Mouse (Mus musculus): Measurements from ENCODE around the gene Nfe2l3. TPM values are rescaled to one million over a fixed set of nuclear protein-coding genes. Genes with fewer than 3 reads are reported as not detected.

The Nfe2l3 gene
- polyA plus RNA-seq (2012; rRNA removed) (0.11 and 0.13 TPM in 2 replicates), polyA plus RNA-seq (2014; fragmentation: Nextera tagmentation; extraction: Ambion mirVana) (0.10 and 0.20 TPM in 2 replicates)

- Histone ChIP-seq H3K4me1 (replicated peaks; ENCODE audit: control insufficient read depth in 2 of 2, insufficient read depth in 2 of 2, low read length in 1 of 2) (peaks cover 0 to 6% of the 10 kb centered on the region in 2 experiments; a peak in 3 of 4 replicates), H3K9ac (replicated peaks) (no peak within 1 kb of the TSS), H3K4me2 (ENCODE audit: low read depth) (peak within 1 kb of the TSS; percentile 65), H3K27ac (no peak within 1 kb of the TSS), H3K27me3 (ENCODE audit: control insufficient read depth, insufficient read depth, low read length) (peaks cover 42% of the 10 kb centered on the region), H3K9me3 (ENCODE audit: control insufficient read depth, low read length) (no peaks in the 10 kb centered on the region), H3K4me3 (ENCODE audit: insufficient read depth in 1 of 2, low read depth in 2 of 2, low read length in 2 of 2) (peak within 1 kb of the TSS; percentile 7 to 46; a peak in 3 of 4 replicates), H3K36me3 (replicated peaks; ENCODE audit: control insufficient read depth, insufficient read depth, low read depth) (no peaks in the 10 kb centered on the region)
- DNase-seq (ENCODE audit: low read depth in 3 of 3, low spot score in 3 of 3) = peak; percentile 37 to 59 (median 44)
- peak; percentile 92 for ATAC-seq (ENCODE audit: insufficient read depth)
- no peak for TF ChIP-seq EP300 (IDR thresholded peaks at IDR 0.05; ENCODE audit: low read depth)
- TF ChIP-seq CTCF (IDR thresholded peaks at IDR 0.05; ENCODE audit: low read depth) = no peak
- WGBS (ENCODE audit: insufficient replicate concordance) = 2% methylated on average over 74 of the region's 74 CpGs
These were observed at the start of gene Nfe2l3 for GRCm38 (mm10) chr6:51432535-51433397. Gene Nfe2l3, plus strand, starts transcription at chr6:51432670.

DNA sequence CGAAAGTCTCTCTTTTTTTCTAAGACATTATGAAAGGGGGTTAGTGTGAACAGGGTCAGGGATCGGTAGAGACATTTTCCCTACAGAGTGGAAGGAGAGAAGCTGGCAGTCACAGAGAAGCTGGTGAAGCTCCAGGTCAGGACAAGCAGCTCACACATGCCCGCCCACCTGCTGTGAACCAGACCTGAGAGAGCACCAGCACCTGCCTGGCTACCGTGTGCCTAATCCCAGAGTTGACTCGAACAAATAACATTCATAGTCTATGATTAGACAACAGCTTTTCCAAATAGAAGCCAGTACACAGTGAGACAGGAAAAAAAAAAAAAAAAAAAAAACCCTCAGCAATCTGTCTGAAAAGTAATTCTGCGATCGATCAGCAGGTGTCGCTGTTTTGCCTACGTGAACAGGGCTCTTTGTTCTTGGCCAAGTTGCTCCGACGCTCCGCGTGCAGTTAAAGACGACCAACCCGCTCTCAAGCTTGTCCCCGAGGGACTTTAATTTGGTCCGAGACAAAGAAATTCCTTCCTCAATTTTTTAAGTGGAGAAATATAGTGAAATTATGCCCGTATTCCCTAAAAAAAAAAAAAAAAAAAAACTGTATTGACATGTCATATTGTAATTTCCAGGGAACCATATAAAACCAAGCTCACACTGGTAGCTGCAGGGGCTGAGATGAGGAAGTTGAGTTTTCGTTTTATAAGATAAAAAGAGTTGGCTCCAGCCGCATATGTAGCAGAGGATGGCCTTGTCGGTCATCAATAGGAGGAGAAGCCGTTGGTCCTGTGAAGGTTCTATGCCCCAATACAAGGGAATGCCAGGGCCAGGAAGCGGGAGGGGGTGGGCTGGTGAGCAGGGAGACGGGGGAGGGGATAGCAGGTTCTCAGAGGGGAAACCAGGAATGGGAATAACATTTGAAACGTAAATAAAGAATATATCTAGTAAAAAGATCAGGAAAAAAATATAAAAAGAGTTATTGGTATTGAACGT lies 48.4 kb upstream of the Nfe2l3 start:
- peak; percentile 61 to 65 (median 64) for DNase-seq (ENCODE audit: low read depth in 3 of 3, low spot score in 3 of 3)
- Histone ChIP-seq H3K27me3 (ENCODE audit: control insufficient read depth, insufficient read depth, low read length) (no peaks in the 10 kb centered on the region), H3K4me3 (ENCODE audit: insufficient read depth in 1 of 2, low read depth in 2 of 2, low read length in 2 of 2) (no peak overlapping the region), H3K4me1 (replicated peaks; ENCODE audit: control insufficient read depth in 2 of 2, insufficient read depth in 2 of 2, low read length in 1 of 2) (peaks cover 0 to 6% of the 10 kb centered on the region in 2 experiments; a peak in 2 of 4 replicates), H3K4me2 (ENCODE audit: low read depth) (peak overlapping the region; percentile 46), H3K27ac (no peak overlapping the region), H3K9me3 (ENCODE audit: control insufficient read depth, low read length) (no peaks in the 10 kb centered on the region), H3K36me3 (replicated peaks; ENCODE audit: control insufficient read depth, insufficient read depth, low read depth) (no peaks in the 10 kb centered on the region), H3K9ac (replicated peaks) (no peak overlapping the region)
- WGBS (ENCODE audit: insufficient replicate concordance) = 13% methylated on average over 26 of the region's 26 CpGs
- ATAC-seq (ENCODE audit: insufficient read depth) = no peak
- no peak for TF ChIP-seq EP300 (IDR thresholded peaks at IDR 0.05; ENCODE audit: low read depth)
- peak; percentile 82 for TF ChIP-seq CTCF (IDR thresholded peaks at IDR 0.05; ENCODE audit: low read depth)

DNA sequence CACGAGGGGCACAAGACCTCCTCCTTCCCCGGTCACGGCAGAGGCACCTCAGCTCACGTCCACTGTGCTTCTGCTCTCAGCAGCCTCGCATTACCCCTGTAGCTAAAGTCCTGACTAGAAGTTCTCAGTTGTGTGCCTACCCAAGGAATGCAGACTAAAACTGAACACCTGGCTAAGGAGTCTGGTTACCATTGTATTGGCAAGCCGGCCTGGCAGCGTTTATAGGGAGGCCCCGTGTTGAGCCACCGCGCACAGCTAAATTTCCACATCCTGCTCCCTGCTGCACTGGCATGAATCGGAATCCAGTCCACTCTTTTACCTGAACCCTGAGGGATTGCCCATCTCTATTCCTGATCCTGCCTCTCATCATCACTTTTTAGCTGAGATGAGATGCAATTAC lies 42.0 kb upstream of the Nfe2l3 start:
- no peak overlapping the region for H3K27ac ChIP-seq
- no peaks in the 10 kb centered on the region for H3K9me3 ChIP-seq (ENCODE audit: control insufficient read depth, low read length)
- no peaks in the 10 kb centered on the region for H3K4me1 ChIP-seq (replicated peaks; ENCODE audit: control insufficient read depth in 2 of 2, insufficient read depth in 2 of 2, low read length in 1 of 2)
- H3K36me3 ChIP-seq (replicated peaks; ENCODE audit: control insufficient read depth, insufficient read depth, low read depth) = no peaks in the 10 kb centered on the region
- H3K4me3 ChIP-seq (ENCODE audit: insufficient read depth in 1 of 2, low read depth in 2 of 2, low read length in 2 of 2) = no peak overlapping the region
- H3K27me3 ChIP-seq (ENCODE audit: control insufficient read depth, insufficient read depth, low read length) = no peaks in the 10 kb centered on the region
- no peak for TF ChIP-seq CTCF (IDR thresholded peaks at IDR 0.05; ENCODE audit: low read depth)
- no peak for TF ChIP-seq EP300 (IDR thresholded peaks at IDR 0.05; ENCODE audit: low read depth)
- H3K4me2 ChIP-seq (ENCODE audit: low read depth) = no peak overlapping the region
- DNase-seq (ENCODE audit: low read depth in 3 of 3, low spot score in 3 of 3) (no peak), ATAC-seq (ENCODE audit: insufficient read depth) (no peak)
- 73% methylated on average over 11 of the region's 11 CpGs for WGBS (ENCODE audit: insufficient replicate concordance)
- H3K9ac ChIP-seq (replicated peaks) = no peak overlapping the region

DNA sequence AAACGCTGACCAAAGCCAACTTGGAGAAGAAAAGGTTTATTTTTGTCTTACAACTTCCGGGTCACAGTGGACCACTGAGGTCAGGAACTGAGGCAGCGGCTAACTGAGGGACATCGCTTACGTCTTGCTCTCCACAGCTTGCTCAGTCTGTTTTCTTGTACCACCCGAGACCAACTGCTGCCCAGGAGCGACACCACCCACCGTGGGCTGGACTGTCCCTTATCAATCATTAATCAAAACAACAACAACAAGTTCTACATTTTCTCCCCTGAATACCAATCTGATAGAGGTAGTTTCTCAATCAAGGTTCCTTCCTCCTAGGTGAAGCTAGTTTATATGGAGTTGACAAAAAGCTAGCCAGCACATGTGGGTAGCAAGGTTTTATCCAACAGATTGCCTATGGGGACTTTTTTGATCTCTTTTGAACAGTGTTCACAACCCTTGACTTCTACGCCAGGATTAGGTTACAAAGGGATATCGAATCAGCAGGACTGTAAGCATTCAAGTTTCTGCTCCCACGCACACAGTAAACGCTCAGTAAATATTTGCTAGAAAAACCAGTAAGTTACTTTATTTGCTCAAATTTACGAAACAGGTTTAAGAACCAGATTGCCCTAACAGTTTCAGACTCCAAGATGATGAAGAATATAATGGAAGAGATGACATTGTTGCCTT lies 40.5 kb upstream of the Nfe2l3 start:
- Histone ChIP-seq H3K9me3 (ENCODE audit: control insufficient read depth, low read length) (no peaks in the 10 kb centered on the region), H3K27me3 (ENCODE audit: control insufficient read depth, insufficient read depth, low read length) (no peaks in the 10 kb centered on the region), H3K4me3 (ENCODE audit: insufficient read depth in 1 of 2, low read depth in 2 of 2, low read length in 2 of 2) (no peak overlapping the region), H3K9ac (replicated peaks) (no peak overlapping the region), H3K27ac (no peak overlapping the region), H3K4me2 (ENCODE audit: low read depth) (no peak overlapping the region), H3K4me1 (replicated peaks; ENCODE audit: control insufficient read depth in 2 of 2, insufficient read depth in 2 of 2, low read length in 1 of 2) (no peaks in the 10 kb centered on the region), H3K36me3 (replicated peaks; ENCODE audit: control insufficient read depth, insufficient read depth, low read depth) (no peaks in the 10 kb centered on the region)
- ATAC-seq (ENCODE audit: insufficient read depth) (no peak), DNase-seq (ENCODE audit: low read depth in 3 of 3, low spot score in 3 of 3) (no peak)
- 58% methylated on average over 13 of the region's 13 CpGs for WGBS (ENCODE audit: insufficient replicate concordance)
- no peak for TF ChIP-seq EP300 (IDR thresholded peaks at IDR 0.05; ENCODE audit: low read depth)
- no peak for TF ChIP-seq CTCF (IDR thresholded peaks at IDR 0.05; ENCODE audit: low read depth)

Data from liver, embryonic 14.5 days (tissue).